Mouse (Mus musculus) left cerebral cortex, postnatal 25 days (tissue): Measurements from ENCODE around the gene Pex11g. TPM values are rescaled to one million over a fixed set of nuclear protein-coding genes. Genes with fewer than 3 reads are reported as not detected.

Source experiments
- DNase-seq, 2 experiments: peaks; one replicate each; pipeline ENCODE4 v3.0.0; 2022; ENCODE audit warnings: low spot score in 2 of 2, mixed read lengths in 1 of 2
- intact Hi-C: fragments of 180-260 bp; cut with DNase I; formaldehyde crosslinking; loops from one replicate; pipeline ENCODE4 v1.15.1; 2025
- total RNA-seq, 2 experiments: library from RNA; stranded (reverse); gene quantifications; 2 replicates each; pipeline ENCODE4 v1.2.3; 2021

Gene Pex11g
- 1 to 10 TPM in 1 of 2 experiments, under 1 TPM in 1; 0.44 to 1.1 TPM for total RNA-seq

DNA sequence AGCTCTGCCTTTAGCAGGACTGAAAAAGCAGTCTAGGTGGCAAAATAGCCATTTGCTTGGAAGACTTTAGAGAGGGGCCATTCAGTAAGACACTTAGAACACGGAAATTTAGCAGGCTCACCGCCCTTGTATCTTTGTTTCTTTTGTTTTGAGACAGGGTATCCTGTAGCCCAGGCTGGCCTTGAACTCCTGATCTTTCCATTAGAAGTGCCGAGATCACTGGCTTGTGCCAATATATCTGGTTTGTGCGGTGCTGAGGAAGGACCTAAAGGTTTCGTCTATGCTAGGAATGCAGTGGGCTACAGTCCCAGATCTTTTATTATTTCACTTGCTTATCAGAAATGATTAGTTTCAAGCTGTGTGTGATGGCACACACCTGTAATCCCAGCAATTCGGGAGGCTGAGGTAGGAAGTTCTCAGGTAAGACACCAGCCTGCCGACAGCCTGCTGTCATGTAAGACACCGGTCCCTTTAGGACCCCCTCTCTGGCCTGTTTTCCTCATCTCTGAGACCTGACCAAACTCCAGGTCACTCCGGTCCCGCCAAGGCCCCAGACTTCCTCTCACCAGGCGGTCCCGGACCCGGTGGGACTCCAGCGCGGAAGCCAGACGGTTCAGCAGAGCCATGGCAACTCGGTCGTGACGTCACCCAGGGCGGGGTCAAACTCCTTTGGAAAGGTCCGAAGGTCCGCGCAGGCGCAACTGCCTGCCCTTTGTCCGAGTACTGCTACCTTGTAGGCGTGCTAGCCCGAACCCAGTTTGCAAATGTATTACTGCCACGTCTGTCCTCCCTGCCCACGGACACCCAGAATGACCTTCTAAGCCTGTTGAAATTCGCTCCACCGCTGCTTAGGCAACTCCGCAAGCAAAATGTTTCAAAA, at the start of gene Pex11g:
Gene Pex11g, minus strand, starts transcription at position 675 of the 880 bp plus-strand sequence.
- intact Hi-C loops = no loop called here
- DNase-seq = peak; percentile 81 to 82

DNA sequence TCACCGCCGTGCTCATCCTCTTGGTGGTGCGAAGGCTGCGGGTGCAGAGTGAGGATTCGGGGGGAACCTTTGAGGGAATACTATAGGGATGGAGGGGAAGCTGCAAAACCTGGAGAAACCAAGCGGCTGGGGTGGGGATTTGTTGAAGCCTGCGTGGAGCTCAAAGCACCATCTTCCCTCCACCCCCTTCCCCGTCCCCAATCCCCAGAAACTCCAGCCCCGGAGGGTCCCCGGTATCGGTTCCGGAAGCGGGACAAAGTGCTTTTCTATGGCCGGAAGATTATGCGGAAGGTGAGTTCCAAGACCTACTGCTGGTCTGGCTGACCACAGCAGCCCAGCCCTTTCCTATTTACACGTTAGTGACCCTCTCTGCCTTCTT, 49.6 kb upstream of the Pex11g start:
- peak in 1 of 2 experiments; percentile 29 for DNase-seq
- intact Hi-C loops = loop anchor here (2.0 to 5.0 kb wide), 2 partner anchors 105 to 160 kb away; partner anchors contain the start of genes Pet100, Trappc5 and Xab2

DNA sequence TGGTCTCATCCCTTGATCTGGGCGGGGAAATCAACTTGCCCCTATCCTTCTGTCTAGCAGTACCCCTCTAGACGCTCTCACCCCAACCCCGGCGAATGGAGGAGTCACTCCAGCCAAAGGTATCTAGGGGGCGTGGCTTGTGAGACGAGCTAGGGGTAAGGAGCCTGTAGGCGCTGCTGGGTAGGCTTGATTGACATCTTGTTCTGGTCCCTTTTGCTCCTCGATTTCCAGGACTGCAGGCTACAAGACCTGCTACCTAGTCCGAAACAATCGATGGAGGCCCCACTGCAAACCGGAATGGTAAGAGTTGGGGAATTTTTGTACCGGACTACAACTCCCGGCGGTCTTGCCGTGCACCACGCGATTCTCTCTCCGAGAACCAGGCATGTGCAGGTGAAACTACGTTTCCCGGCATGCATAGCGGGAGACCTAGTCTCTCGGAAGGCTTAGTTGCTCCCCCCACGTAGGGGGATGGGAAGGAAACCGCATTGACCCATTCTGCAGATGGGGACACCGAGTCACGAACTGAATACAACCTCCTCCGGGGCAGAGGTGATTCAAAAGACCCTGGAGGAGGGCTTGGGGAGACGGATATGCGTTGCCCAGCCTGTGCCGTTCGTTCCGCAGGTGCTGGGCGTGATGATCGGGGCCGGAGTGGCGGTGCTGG, 49.1 kb upstream of the Pex11g start:
- intact Hi-C loops = loop anchor here (2.0 to 5.0 kb wide), 2 partner anchors 106 to 160 kb away; partner anchors contain the start of genes Pet100, Trappc5 and Xab2
- DNase-seq = peak; percentile 98

DNA sequence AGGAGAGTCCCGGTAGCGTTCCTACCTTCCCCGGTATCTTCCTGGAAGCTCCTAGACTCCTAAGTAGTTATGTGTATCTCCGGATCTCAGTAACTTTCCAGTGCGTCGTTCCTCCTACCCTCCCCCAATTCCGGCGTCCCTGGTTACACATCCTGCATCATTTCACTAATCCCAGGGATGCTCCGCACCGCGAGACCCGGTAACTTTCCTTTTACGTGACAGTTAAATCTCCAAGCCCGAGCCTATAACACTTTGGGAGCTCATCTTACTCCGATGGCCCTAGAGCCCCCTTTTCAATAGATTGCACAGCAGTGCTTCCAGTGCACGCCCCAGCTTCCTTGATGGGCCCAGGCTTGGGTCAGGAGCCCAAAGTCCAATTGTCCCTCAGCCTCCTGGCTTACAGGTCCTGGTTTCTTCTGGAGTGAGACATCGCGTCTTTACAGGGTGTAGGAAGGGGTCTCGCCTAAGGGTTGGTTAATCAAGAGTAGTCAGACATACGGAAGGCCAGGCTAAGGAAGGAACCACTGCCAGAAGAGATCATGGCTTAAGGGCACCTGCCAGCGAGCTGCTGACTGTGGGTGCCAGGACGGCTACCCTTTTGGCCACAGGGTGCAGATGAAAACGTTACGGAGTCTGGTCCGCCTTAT, 48.4 kb upstream of the Pex11g start:
- intact Hi-C loops = loop anchor here (2.0 to 5.0 kb wide), 3 partner anchors 15 to 161 kb away; partner anchors contain the start of genes Mcoln1, Pet100, Trappc5 and Xab2
- peak; percentile 61 to 77 for DNase-seq

DNA sequence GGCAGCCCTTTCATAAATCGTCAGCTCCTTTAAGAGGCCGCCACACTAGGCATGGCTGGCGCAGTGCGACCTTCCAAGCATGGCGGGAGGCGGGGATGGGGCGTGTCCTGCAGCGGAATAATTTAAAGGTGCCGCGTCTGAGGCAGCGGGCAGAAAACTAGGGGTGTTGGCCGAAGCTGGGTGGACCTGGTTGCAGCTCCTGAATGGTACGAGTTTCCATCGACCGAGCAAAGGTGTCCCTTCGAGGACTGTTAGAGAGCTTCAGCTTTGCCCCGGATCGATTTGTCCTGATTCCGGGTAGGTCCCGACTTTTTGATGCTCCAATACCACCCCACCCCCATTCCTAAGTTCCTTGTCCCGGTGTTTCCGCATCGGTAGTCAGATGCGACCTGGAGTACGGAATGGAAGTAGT, 47.8 kb upstream of the Pex11g start, which contains the start of gene Pnpla6:
Gene Pnpla6, plus strand, starts transcription at position 125 of the 412 bp plus-strand sequence.
- peak; percentile 87 to 94 for DNase-seq
- intact Hi-C loops = loop anchor here (2.0 to 5.0 kb wide), 2 partner anchors 14 to 107 kb away; partner anchors contain the start of genes Mcoln1, Pet100 and Xab2

DNA sequence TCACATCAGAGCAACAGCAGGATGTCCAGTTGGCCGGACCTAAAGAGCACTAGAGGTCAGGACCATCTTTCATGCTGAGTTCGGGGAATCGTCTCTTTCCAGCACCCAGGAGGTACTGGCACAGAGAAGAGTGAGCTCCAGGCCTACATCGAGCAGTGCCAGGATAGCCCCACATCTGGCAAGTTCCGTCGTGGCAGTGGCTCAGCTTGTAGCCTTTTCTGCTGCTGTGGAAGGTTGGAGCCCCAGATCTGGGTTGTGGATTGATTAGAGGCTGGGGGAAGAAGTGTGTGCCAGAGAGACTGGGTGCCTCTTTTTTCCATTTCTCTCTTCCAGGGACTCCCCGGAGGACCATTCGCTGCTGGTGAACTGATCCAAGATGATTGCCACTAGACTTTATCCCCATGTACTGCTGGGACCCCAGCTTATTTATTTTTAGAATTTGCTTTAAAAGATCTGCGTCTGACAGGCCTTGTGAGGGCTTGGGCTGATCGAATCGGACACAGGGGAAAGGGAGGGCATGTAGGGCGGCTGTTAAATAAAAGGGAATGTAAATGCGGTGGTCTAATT, 47.3 kb upstream of the Pex11g start:
- DNase-seq = no peak
- intact Hi-C loops = loop anchor here (2.0 to 5.0 kb wide), 2 partner anchors 14 to 108 kb away; partner anchors contain the start of genes Mcoln1, Pet100 and Xab2

DNA sequence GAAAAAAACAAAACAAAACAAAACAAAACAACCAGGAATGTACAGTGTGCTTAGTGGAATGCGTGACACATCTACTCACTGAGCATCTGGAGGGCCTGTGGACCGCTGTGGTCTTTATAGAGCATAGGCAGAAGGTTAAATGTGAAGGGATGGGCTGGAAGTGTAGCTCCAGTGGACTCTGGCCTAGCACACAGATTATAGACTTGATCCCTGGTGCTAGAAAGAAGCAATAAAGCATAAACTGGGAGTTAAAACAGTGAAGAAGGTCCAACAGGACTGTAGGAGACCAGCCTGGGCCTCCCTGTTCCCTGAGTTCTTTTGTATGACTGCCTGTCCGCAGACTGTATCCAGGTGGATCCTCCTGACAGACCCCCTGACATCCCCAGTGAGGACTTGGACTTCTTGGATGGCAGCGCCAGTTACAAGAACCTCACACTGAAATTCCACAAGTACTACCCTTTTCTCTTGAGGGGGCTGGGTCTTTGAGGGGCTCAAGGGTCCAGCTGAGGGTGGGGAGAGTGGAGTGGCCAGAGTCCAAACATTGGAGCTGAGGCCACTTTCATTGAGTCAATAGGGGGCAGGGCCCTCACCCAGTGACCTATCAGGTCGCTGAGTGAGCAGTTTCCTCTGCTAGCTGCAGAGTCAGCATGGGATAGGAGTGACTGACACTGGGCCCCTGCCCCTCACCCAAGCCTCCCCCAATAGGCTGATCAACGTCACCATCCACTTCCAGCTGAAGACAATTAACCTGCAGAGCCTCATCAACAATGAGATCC, 40.7 kb upstream of the Pex11g start:
- intact Hi-C loops = no loop called here
- DNase-seq = no peak

DNA sequence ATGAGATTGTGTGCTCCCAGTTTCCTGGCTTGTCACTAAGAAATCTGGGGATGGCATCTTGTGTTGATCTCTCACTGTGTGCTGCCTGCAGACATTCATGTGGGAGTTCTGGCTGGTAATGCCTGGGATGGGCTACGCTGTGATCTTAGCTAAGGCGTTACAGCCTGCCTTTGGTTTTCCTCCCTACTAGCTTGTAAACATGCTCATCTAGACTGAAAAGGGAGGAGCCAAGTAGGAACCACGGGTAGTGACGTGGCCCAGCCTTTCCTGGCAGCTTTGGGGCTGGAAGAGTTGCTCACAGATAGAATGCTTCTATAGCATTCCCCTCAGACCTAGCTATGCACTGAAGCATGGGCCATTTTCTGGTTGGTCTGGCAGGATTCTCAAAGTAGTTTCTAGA, 34.7 kb upstream of the Pex11g start:
- peak in 1 of 2 experiments; percentile 65 for DNase-seq
- intact Hi-C loops = no loop called here

DNA sequence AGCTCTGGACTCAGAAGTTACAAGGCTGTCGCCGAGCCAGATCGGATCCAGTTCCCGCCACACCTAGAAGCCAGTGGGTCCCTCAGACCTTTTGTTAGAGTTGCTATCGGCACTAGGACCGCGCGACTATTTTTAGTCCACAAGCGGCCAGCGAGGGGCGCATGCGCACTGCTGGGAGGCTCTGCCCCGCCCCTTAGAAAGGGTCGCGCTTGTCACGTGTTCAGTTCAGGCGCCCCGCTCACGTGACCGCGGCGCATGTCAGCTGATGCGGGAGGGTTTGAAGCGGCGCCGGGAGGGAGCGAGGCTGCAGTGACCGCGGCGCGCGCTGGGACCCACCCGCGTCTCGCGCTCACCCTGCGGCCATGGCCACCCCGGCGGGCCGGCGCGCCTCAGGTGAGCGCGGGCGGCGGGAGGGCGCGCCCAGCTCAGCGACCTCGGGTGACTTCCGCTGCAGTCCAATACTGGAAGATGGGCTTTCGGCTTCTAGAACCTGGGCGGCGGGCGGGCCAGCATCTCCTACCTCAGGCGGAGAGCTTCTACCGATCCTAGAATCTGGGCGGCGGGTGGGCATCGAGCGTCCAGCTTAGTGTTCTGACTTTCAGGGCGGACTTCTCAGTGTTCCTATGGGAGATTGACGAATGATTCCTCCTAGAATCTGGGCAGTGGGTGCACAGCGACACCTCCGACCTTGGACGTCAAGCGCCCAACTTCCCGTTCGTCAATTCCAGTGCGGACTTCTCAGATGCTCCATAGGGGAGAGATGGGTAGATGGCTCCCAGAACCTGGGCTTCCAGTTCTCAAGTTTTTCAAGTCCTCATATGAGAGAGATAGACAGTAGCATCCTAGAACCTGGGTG, 33.0 kb upstream of the Pex11g start, which contains the start of gene Mcoln1:
Gene Mcoln1, plus strand, starts transcription at position 223 of the 856 bp plus-strand sequence.
- intact Hi-C loops = loop anchor here (2.0 kb wide), 1 partner anchor 14 kb away; the partner anchor contains the start of gene Pnpla6
- peak; percentile 99 for DNase-seq

DNA sequence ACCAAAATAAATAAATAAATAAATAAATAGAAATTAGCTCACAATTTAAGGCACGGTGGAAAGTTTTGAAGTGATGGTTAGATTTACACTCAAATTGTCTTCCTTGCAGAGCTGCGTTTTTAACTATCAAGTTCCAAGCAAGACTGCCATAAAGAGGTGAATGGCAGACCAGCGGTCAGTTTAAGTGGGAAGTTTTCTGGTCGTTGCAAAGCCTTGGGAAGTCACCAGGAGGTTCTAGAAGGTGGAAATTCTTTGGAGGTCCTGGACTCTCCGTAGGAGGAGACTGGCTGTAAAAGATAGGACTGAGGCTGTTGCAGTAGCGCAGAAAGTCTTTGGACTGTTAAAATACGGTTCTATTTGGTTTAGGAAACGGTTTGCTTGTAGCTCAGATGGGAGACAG, 32.3 kb upstream of the Pex11g start:
- DNase-seq = no peak
- intact Hi-C loops = loop anchor here (2.0 to 5.0 kb wide), 2 partner anchors 15 to 37 kb away; partner anchors contain the start of gene Pnpla6

DNA sequence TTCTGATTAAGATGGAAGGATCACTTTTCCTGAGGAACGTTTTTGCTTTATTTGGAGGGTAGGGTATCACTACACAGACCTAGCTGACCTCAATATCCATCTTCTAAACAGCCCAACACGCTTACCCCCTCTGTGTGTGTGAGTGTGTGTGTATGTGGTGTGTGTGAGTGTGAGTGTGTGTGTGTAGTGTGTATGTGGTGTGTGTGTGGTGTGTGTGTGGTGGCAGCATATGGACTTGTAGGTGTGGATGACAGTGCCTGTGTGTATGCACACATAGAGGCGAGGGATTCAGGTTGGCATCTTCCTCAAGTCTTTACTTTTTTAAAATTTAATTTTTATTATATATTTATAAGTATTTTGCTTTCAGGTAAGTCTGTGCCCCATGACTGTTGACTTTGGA, 31.1 kb upstream of the Pex11g start:
- intact Hi-C loops = loop anchor here (5.0 kb wide), 1 partner anchor 36 kb away; no protein-coding TSS in a partner anchor
- DNase-seq = no peak

DNA sequence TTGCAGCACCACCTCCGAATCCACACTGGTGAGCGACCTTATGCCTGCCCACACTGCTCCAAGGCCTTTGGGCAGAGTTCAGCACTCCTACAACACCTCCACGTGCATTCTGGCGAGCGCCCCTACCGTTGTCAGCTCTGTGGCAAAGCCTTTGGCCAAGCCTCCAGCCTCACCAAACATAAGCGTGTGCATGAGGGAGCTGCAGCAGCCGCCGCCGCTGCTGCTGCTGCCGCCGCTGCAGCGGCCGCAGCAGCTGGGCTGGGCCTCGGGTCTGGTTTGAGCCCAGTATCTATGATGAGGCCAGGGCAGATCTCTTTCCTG, 28.9 kb upstream of the Pex11g start:
- DNase-seq = no peak
- intact Hi-C loops = loop anchor here (5.0 kb wide), 1 partner anchor 34 kb away; no protein-coding TSS in a partner anchor

DNA sequence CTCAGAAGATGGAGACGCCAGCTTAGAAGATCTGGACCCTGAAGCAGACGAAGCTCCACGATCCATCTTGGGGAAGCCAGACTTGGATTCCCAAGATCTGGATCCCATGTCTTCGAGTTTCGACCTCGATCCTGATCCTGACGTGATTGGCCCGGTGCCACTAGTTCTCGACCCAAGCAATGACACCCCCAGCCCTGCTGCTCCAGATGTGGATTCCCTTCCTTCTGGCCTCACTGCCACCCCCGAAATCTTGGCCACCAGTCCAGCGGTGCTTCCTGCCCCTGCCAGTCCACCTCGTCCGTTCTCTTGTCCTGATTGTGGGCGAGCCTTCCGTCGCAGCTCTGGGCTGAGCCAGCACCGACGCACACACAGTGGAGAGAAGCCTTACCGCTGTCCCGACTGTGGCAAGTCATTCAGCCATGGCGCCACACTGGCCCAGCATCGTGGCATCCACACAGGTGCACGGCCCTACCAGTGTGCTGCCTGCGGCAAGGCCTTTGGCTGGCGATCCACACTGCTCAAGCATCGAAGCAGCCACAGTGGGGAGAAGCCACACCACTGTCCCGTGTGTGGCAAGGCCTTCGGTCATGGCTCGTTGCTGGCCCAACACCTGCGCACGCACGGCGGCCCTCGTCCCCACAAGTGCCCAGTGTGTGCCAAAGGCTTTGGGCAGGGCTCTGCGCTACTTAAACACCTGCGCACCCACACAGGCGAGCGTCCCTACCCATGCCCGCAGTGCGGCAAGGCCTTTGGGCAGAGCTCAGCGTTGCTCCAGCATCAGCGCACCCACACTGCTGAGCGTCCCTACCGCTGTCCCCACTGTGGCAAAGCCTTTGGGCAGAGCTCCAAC, 28.3 kb upstream of the Pex11g start:
- intact Hi-C loops = loop anchor here (5.0 kb wide), 1 partner anchor 34 kb away; no protein-coding TSS in a partner anchor
- no peak for DNase-seq

DNA sequence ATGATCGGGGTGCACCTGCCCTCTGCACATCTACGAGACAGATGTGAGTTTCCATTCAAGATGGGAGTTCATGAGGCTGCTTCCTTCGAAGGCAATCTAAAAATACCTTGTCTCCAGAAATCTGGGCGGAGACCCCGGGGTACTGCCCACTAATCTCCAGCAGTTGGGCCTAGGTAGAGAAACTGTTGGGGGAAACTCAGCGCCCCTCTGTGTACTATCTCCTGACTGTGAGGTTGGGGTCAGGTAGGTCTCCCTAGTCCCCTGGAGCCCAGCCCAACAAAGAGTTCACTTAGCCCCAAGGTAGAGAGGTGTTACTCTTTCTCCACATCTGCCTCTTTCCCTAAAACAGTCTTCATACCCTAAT, 26.3 kb upstream of the Pex11g start:
- no peak for DNase-seq
- intact Hi-C loops = no loop called here

DNA sequence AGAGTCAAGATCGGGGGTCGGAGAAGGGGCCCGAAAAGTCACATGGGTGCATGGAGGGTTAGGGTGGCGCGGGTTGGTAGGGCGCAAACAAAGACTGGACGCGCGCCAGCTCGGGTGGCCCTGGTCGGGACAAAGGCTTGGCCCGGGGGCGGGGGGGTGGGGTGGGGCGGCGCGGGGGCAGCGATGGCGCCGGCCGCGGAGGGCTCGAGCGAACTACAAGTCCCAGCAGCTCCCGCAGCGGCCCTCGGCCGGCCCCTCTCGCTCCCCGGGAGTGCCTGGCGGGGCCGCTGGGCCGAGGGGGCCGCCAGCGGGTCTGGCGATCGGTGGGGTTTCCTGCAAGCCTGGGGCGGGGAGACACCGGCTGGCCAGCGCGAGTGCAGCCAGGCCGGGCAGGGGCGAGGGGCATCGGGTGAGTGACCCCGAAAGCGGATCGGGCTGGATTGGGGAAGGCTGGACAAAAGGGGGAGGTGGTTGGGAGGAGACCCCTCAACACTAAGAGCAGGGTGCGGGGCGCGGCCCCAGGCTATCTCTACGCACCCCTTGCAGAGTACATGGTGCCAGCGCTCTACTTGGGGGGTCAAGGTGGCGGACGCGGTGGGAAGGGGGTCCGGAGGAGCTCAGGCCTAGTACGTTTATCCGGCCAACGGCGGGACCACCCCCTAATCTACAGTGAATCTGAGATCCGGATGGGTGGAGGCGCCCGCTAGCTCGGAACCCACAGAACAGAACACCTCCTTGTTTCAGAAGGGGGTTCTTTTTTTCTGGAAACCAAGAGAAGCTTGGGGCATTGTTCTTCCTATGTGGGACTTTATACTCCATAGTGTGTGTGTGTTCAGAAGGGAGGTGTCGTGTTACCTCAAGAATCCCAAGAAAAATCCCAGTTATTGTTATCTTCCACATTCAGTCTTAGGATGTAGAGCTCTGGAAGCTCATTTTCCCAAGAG, 25.7 kb upstream of the Pex11g start, which contains the start of gene Zfp358:
Gene Zfp358, plus strand, starts transcription at position 238 of the 944 bp plus-strand sequence.
- intact Hi-C loops = no loop called here
- peak; percentile 60 to 68 for DNase-seq
